Mouse (Mus musculus) B cell, adult 2 months (primary cell): ENCODE measurements around the gene Rad9b.

Experiments used
- DNase-seq, 2 experiments: peaks; one replicate each; pipeline ENCODE4 v3.0.0; 2022

Rad9b gene

GRCm38 (mm10) chr5:122280422-122280826 is 73.6 kb downstream of the Rad9b start:
- no peak for DNase-seq

DNA sequence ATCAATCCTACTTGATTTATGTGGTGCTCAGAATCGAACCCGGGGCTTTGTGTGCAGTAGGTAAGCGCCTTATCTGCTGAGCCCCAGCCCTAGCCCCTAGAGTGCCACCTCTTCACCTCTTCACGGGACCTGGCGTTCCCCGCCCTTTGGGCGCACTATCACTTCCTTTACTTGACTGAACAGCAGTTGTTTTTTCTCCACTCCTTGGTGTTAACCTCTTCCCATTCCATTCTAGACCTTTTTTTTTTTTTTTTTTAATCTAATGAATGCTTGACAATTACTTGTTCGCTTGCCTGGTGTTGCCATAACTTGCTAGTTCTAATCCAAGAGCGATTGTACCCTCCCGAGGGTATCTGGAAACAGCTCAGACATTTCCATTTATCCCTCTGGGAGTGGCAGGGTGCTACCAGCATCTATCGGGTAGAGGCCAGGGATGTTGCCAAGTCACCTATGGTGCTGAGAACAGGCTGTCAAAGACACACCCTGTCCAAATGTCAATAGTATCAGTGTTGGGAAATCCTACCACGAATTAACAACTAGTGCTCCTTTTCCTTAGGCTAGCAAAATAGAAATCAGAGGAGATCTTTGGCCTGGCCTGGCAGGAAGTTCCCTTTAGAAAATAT is 74.1 kb downstream of the Rad9b start:
- DNase-seq, result no peak

GRCm38 (mm10) chr5:122278946-122279345 is 75.1 kb downstream of the Rad9b start:
- DNase-seq, result no peak

GRCm38 (mm10) chr5:122274785-122275184 is 79.2 kb downstream of the Rad9b start:
- peak; percentile 83 to 89 for DNase-seq
